ENCODE assay signal across 16 mouse cellular contexts in genomic region chr16:26357863-26358780, GRCm38 (mm10). TPM values are rescaled to one million over a fixed set of nuclear protein-coding genes. Genes with fewer than 3 reads are reported as not detected.
A peak's percentile ranks its signal among the peaks of the same experiment; 100 is the strongest.
DNase-seq lines count a peak whose midpoint lies in the region; ATAC-seq and TF ChIP-seq lines count a peak whose summit lies in the region.
"Had no signal": no experiment of that assay in that cellular context is flagged by ENCODE, and none has a peak within 500 bp of the region (broad histone marks: within the 10 kb centered on the region; RNA-seq: fewer than 3 reads in every experiment).

No protein-coding gene starts in this region.

- no peaks in the 10 kb centered on the region for H3K27me3 ChIP-seq in liver, embryonic 15.5 days
- H3K27me3 ChIP-seq in intestine, postnatal 0 days (replicated peaks; ENCODE audit: control insufficient read depth, insufficient read depth, low read length): no peaks in the 10 kb centered on the region
- H3K27me3 ChIP-seq: hindbrain, embryonic 15.5 days; neural tube, embryonic 13.5 days had no signal

- H3K4me2 ChIP-seq in liver, embryonic 15.5 days: no peak overlapping the region
- H3K4me2 ChIP-seq in intestine, postnatal 0 days (replicated peaks; ENCODE audit: low read depth): no peak overlapping the region
- H3K4me2 ChIP-seq: heart, embryonic 11.5 days; hindbrain, embryonic 15.5 days; neural tube, embryonic 13.5 days had no signal

- TF ChIP-seq POLR2A in brain, embryonic 14.5 days (IDR thresholded peaks at IDR 0.05; ENCODE audit: borderline replicate concordance, extremely low read depth, insufficient read depth, insufficient read length, poor library complexity, severe bottlenecking): no peak

- 0 out of 2 replicates have a peak, but pooled peaks cover 8% of the 10 kb centered on the region for H3K36me3 ChIP-seq in liver, embryonic 15.5 days (replicated peaks)
- no peaks in the 10 kb centered on the region for H3K36me3 ChIP-seq in intestine, postnatal 0 days (ENCODE audit: control insufficient read depth, insufficient read depth)
- H3K36me3 ChIP-seq: G1E; hindbrain, embryonic 15.5 days; midbrain, embryonic 10.5 days; neural tube, embryonic 13.5 days had no signal

- no peak overlapping the region for H3K9ac ChIP-seq in liver, embryonic 15.5 days
- no peak overlapping the region for H3K9ac ChIP-seq in intestine, postnatal 0 days (ENCODE audit: low read depth, low read length)
- H3K9ac ChIP-seq: hindbrain, embryonic 15.5 days; neural tube, embryonic 13.5 days had no signal

- H3K4me3 ChIP-seq in liver, embryonic 15.5 days (replicated peaks): no peak overlapping the region
- no peak overlapping the region for H3K4me3 ChIP-seq in intestine, postnatal 0 days (ENCODE audit: low read depth, low read length)
- H3K4me3 ChIP-seq: hindbrain, embryonic 15.5 days; midbrain, embryonic 10.5 days; neural tube, embryonic 13.5 days had no signal

- TF ChIP-seq CTCF in brain, embryonic 14.5 days (IDR thresholded peaks at IDR 0.05; ENCODE audit: borderline replicate concordance, extremely low read depth, insufficient read depth, insufficient read length): no peak
- TF ChIP-seq CTCF in intestine, postnatal 0 days (IDR thresholded peaks at IDR 0.05; ENCODE audit: low read depth): no peak

- H3K27ac ChIP-seq in liver, embryonic 15.5 days (replicated peaks): 0 out of 2 replicates have a peak overlapping the region, but pooled peaks have one; percentile 57
- H3K27ac ChIP-seq in intestine, postnatal 0 days (ENCODE audit: low read depth, low read length): no peak overlapping the region
- H3K27ac ChIP-seq: hindbrain, embryonic 15.5 days; midbrain, embryonic 10.5 days; neural tube, embryonic 13.5 days had no signal

- peak; percentile 68 for ATAC-seq in liver, embryonic 15.5 days (ENCODE audit: insufficient read depth)
- no peak for ATAC-seq in intestine, postnatal 0 days

- no peaks in the 10 kb centered on the region for H3K9me3 ChIP-seq in liver, embryonic 15.5 days (replicated peaks)
- no peaks in the 10 kb centered on the region for H3K9me3 ChIP-seq in intestine, postnatal 0 days (ENCODE audit: control insufficient read depth)
- H3K9me3 ChIP-seq: hindbrain, embryonic 15.5 days; midbrain, embryonic 10.5 days; neural tube, embryonic 13.5 days had no signal

- WGBS in liver, embryonic 15.5 days (ENCODE audit: insufficient replicate concordance): 45% methylated on average over 5 of the region's 5 CpGs
- WGBS in intestine, postnatal 0 days: 50% methylated on average over 5 of the region's 5 CpGs

- peak; percentile 79 for DNase-seq in kidney, adult 9 months
- no peak for DNase-seq in kidney, adult 18-20 months
- peak; percentile 30 for DNase-seq in brain, embryonic 14.5 days (ENCODE audit: low read depth)
- peak; percentile 10 for DNase-seq in kidney, postnatal 10 days
- DNase-seq in embryo, embryonic 11 days: no peak
- DNase-seq: cerebellum, adult 9-10 months; heart, postnatal 14 days; spleen, adult 18-20 months; thymus, adult 2 months had no signal

- H3K4me1 ChIP-seq in liver, embryonic 15.5 days (replicated peaks): peaks cover 9% of the 10 kb centered on the region; the same call in 1 of the 2 replicates
- H3K4me1 ChIP-seq in intestine, postnatal 0 days (replicated peaks; ENCODE audit: control insufficient read depth, insufficient read depth, low read length): no peaks in the 10 kb centered on the region

RNA-seq across cellular contexts. Expression of gene Cldn1, which starts 13.5 kb away (rescaled TPM):
- 4.8 and 7.4 TPM in 2 replicates for polyA plus RNA-seq in brain, embryonic 14.5 days (2012; rRNA removed)
- 67.2 and 83.3 TPM in 2 replicates for polyA plus RNA-seq in liver, embryonic 15.5 days (2015; fragmentation: Nextera tagmentation; extraction: Ambion mirVana)
- polyA plus RNA-seq in intestine, postnatal 0 days (2015; fragmentation: Nextera tagmentation; extraction: Ambion mirVana): 5.4 and 5.5 TPM in 2 replicates
- polyA plus RNA-seq: G1E had no signal

Comparison
In these comparisons a context has a peak if more than half of its experiments do, and no peak if none do; other contexts are left out.
1. DNase-seq: peak in kidney, adult 9 months (single experiment), brain, embryonic 14.5 days (single experiment) and kidney, postnatal 10 days (single experiment); none in kidney, adult 18-20 months (single experiment) and embryo, embryonic 11 days (single experiment).